Mouse (Mus musculus): ENCODE measurements around the gene Cdh24.

GRCm38 (mm10) chr14:54686522-54687143 is 45.5 kb upstream of the Cdh24 start, which contains the start of gene Acin1:
- TF ChIP-seq CTCF (IDR thresholded peaks at IDR 0.05; ENCODE audit: control insufficient read depth, insufficient read depth, low read length) (no peak), POLR2A (IDR thresholded peaks at IDR 0.05; ENCODE audit: borderline replicate concordance, control insufficient read depth, low read depth, low read length) (peak; percentile 92)

Measured in bone marrow, adult 2 months (tissue).